Mouse (Mus musculus): ENCODE measurements around the gene Ankrd13a. TPM values are rescaled to one million over a fixed set of nuclear protein-coding genes. Genes with fewer than 3 reads are reported as not detected.

Ankrd13a gene
- polyA plus RNA-seq, 1 experiment from 2014 or later, result 11.9 TPM

GRCm38 (mm10) chr5:114742572-114742971, 31.9 kb upstream of the Ankrd13a start:
- H3K9me3 ChIP-seq (ENCODE audit: control insufficient read depth, low read length), result no peaks in the 10 kb centered on the region
- peaks cover 56% of the 10 kb centered on the region for H3K36me3 ChIP-seq (ENCODE audit: control insufficient read depth, insufficient read depth, low read length)
- WGBS, result 82% methylated on average over 10 of the region's 10 CpGs
- ATAC-seq, result no peak
- no peak overlapping the region for H3K9ac ChIP-seq (ENCODE audit: low read depth, low read length)
- H3K4me2 ChIP-seq (ENCODE audit: low read length), result no peak overlapping the region
- H3K27me3 ChIP-seq (replicated peaks; ENCODE audit: control insufficient read depth, insufficient read depth, low read length), result no peaks in the 10 kb centered on the region
- no peak overlapping the region for H3K4me3 ChIP-seq (ENCODE audit: low read length)
- H3K27ac ChIP-seq (ENCODE audit: low read depth, low read length), result no peak overlapping the region
- no peaks in the 10 kb centered on the region for H3K4me1 ChIP-seq (ENCODE audit: control insufficient read depth, insufficient read depth, low read depth, low read length)

GRCm38 (mm10) chr5:114742998-114743696, 31.3 kb upstream of the Ankrd13a start:
- Histone ChIP-seq H3K9ac (ENCODE audit: low read depth, low read length) (no peak overlapping the region), H3K4me2 (ENCODE audit: low read length) (no peak overlapping the region), H3K9me3 (ENCODE audit: control insufficient read depth, low read length) (no peaks in the 10 kb centered on the region), H3K4me3 (ENCODE audit: low read length) (no peak overlapping the region), H3K27me3 (replicated peaks; ENCODE audit: control insufficient read depth, insufficient read depth, low read length) (no peaks in the 10 kb centered on the region), H3K27ac (ENCODE audit: low read depth, low read length) (0 out of 2 replicates have a peak overlapping the region, but pooled peaks have one; percentile 24), H3K36me3 (ENCODE audit: control insufficient read depth, insufficient read depth, low read length) (peaks cover 52% of the 10 kb centered on the region), H3K4me1 (ENCODE audit: control insufficient read depth, insufficient read depth, low read depth, low read length) (no peaks in the 10 kb centered on the region)
- 70% methylated on average over 13 of the region's 13 CpGs for WGBS
- ATAC-seq, result peak; percentile 58

GRCm38 (mm10) chr5:114743697-114744090, 30.8 kb upstream of the Ankrd13a start:
- Histone ChIP-seq H3K27ac (ENCODE audit: low read depth, low read length) (no peak overlapping the region), H3K9me3 (ENCODE audit: control insufficient read depth, low read length) (no peaks in the 10 kb centered on the region), H3K4me1 (ENCODE audit: control insufficient read depth, insufficient read depth, low read depth, low read length) (no peaks in the 10 kb centered on the region), H3K4me2 (ENCODE audit: low read length) (no peak overlapping the region), H3K27me3 (replicated peaks; ENCODE audit: control insufficient read depth, insufficient read depth, low read length) (no peaks in the 10 kb centered on the region), H3K36me3 (ENCODE audit: control insufficient read depth, insufficient read depth, low read length) (peaks cover 50% of the 10 kb centered on the region), H3K4me3 (ENCODE audit: low read length) (no peak overlapping the region), H3K9ac (ENCODE audit: low read depth, low read length) (no peak overlapping the region; the same call in 1 of the 2 replicates)
- no peak for ATAC-seq
- 96% methylated on average over 8 of the region's 8 CpGs for WGBS

GRCm38 (mm10) chr5:114745581-114745980, 28.9 kb upstream of the Ankrd13a start:
- Histone ChIP-seq H3K9me3 (ENCODE audit: control insufficient read depth, low read length) (no peaks in the 10 kb centered on the region), H3K4me2 (ENCODE audit: low read length) (no peak overlapping the region), H3K9ac (ENCODE audit: low read depth, low read length) (no peak overlapping the region), H3K4me3 (ENCODE audit: low read length) (no peak overlapping the region), H3K27ac (ENCODE audit: low read depth, low read length) (no peak overlapping the region), H3K4me1 (ENCODE audit: control insufficient read depth, insufficient read depth, low read depth, low read length) (no peaks in the 10 kb centered on the region), H3K36me3 (ENCODE audit: control insufficient read depth, insufficient read depth, low read length) (peaks cover 43% of the 10 kb centered on the region), H3K27me3 (replicated peaks; ENCODE audit: control insufficient read depth, insufficient read depth, low read length) (no peaks in the 10 kb centered on the region)
- no peak for ATAC-seq
- 88% methylated on average over 5 of the region's 5 CpGs for WGBS

DNA sequence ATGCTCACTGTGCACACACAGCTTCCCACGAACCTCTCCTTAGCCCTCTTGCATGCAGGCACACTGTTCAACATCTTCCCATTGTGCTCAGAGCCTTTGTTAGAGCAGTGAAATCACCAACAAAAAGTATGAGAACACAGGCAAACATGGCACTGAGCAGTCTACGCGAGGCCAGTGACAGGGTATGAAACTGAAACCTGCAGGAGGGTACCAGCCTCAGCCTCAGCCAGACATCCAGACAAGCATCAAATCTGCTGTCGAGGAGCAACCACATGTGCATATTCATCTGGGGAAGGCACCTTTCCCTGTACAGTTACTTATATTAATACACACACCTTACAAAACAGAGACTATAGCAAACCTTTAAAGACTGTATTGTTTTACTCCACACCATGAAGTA, 27.6 kb upstream of the Ankrd13a start:
- 83% methylated on average over 4 of the region's 4 CpGs for WGBS
- peaks cover 47% of the 10 kb centered on the region for H3K36me3 ChIP-seq (ENCODE audit: control insufficient read depth, insufficient read depth, low read length)

DNA sequence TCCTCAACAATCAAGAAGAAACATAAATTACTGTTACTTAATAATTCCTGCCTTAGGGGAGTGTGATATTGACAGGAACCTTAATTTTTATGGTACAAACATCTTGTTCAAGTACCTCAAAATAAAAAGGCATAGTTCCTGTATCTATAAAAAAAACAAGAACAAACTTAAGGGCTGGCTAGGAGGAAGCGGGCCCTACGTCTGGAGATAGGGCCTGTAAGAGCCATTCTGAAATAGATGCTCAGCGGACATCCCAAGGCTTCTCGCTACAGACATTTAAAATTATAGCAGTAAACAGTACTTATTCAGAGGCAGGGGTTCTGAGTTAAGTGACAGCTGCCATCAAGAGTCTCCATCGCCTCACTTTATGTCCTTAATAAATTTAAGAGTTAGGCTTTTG, 27.0 kb upstream of the Ankrd13a start:
- Histone ChIP-seq H3K9ac (ENCODE audit: low read depth, low read length) (no peak overlapping the region), H3K27ac (ENCODE audit: low read depth, low read length) (no peak overlapping the region), H3K4me2 (ENCODE audit: low read length) (no peak overlapping the region)

More for the DNA sequence above, 27.6 kb upstream of the Ankrd13a start:
- no peak for ATAC-seq
- no peak overlapping the region for H3K4me3 ChIP-seq (ENCODE audit: low read length)
- no peak overlapping the region for H3K27ac ChIP-seq (ENCODE audit: low read depth, low read length)
- no peaks in the 10 kb centered on the region for H3K27me3 ChIP-seq (replicated peaks; ENCODE audit: control insufficient read depth, insufficient read depth, low read length)
- no peaks in the 10 kb centered on the region for H3K9me3 ChIP-seq (ENCODE audit: control insufficient read depth, low read length)
- H3K9ac ChIP-seq (ENCODE audit: low read depth, low read length), result no peak overlapping the region
- H3K4me1 ChIP-seq (ENCODE audit: control insufficient read depth, insufficient read depth, low read depth, low read length), result no peaks in the 10 kb centered on the region
- H3K4me2 ChIP-seq (ENCODE audit: low read length), result no peak overlapping the region

GRCm38 (mm10) chr5:114750325-114750724, 24.2 kb upstream of the Ankrd13a start:
- no peaks in the 10 kb centered on the region for H3K27me3 ChIP-seq (replicated peaks; ENCODE audit: control insufficient read depth, insufficient read depth, low read length)
- H3K27ac ChIP-seq (ENCODE audit: low read depth, low read length), result no peak overlapping the region
- 88% methylated on average over 10 of the region's 10 CpGs for WGBS
- H3K4me1 ChIP-seq (ENCODE audit: control insufficient read depth, insufficient read depth, low read depth, low read length), result no peaks in the 10 kb centered on the region
- ATAC-seq, result no peak
- H3K9ac ChIP-seq (ENCODE audit: low read depth, low read length), result no peak overlapping the region
- H3K4me3 ChIP-seq (ENCODE audit: low read length), result no peak overlapping the region
- H3K4me2 ChIP-seq (ENCODE audit: low read length), result no peak overlapping the region
- no peaks in the 10 kb centered on the region for H3K9me3 ChIP-seq (ENCODE audit: control insufficient read depth, low read length)
- peaks cover 33% of the 10 kb centered on the region for H3K36me3 ChIP-seq (ENCODE audit: control insufficient read depth, insufficient read depth, low read length)

More for the DNA sequence above, 27.0 kb upstream of the Ankrd13a start:
- Histone ChIP-seq H3K36me3 (ENCODE audit: control insufficient read depth, insufficient read depth, low read length) (peaks cover 48% of the 10 kb centered on the region), H3K4me1 (ENCODE audit: control insufficient read depth, insufficient read depth, low read depth, low read length) (no peaks in the 10 kb centered on the region), H3K9me3 (ENCODE audit: control insufficient read depth, low read length) (no peaks in the 10 kb centered on the region), H3K4me3 (ENCODE audit: low read length) (no peak overlapping the region), H3K27me3 (replicated peaks; ENCODE audit: control insufficient read depth, insufficient read depth, low read length) (no peaks in the 10 kb centered on the region)
- ATAC-seq, result no peak
- 96% methylated on average over 5 of the region's 5 CpGs for WGBS

GRCm38 (mm10) chr5:114752397-114752796, 22.1 kb upstream of the Ankrd13a start:
- H3K36me3 ChIP-seq (ENCODE audit: control insufficient read depth, insufficient read depth, low read length), result peaks cover 35% of the 10 kb centered on the region
- H3K27ac ChIP-seq (ENCODE audit: low read depth, low read length), result no peak overlapping the region
- no peak overlapping the region for H3K4me2 ChIP-seq (ENCODE audit: low read length)
- H3K9me3 ChIP-seq (ENCODE audit: control insufficient read depth, low read length), result no peaks in the 10 kb centered on the region
- H3K9ac ChIP-seq (ENCODE audit: low read depth, low read length), result no peak overlapping the region
- no peak for ATAC-seq
- H3K4me3 ChIP-seq (ENCODE audit: low read length), result no peak overlapping the region
- H3K4me1 ChIP-seq (ENCODE audit: control insufficient read depth, insufficient read depth, low read depth, low read length), result no peaks in the 10 kb centered on the region
- 88% methylated on average over 10 of the region's 10 CpGs for WGBS
- H3K27me3 ChIP-seq (replicated peaks; ENCODE audit: control insufficient read depth, insufficient read depth, low read length), result no peaks in the 10 kb centered on the region

DNA sequence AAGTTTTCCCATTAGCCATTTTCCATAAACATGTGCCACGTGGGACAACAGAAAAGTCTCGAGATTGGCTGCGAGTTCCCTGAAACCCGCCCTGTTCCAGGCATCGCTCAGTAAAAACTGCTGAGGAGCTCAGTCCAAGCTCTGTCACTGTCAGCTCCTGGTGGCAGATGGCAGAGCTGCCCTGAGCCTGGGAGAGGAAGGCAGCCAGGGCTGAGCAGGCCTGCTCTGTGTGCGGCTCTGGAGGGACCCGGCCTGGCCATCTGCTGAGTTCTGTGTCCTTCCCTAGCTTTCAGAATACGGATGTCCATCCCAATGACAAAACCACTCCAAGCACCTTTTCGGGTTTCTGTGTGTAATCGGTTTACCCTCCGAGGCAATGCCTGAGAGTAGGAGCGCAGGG, 21.1 kb upstream of the Ankrd13a start:
- no peak overlapping the region for H3K4me3 ChIP-seq (ENCODE audit: low read length)
- H3K9me3 ChIP-seq (ENCODE audit: control insufficient read depth, low read length), result no peaks in the 10 kb centered on the region
- no peak overlapping the region for H3K4me2 ChIP-seq (ENCODE audit: low read length)
- peak; percentile 85 for ATAC-seq
- 74% methylated on average over 12 of the region's 12 CpGs for WGBS
- H3K27me3 ChIP-seq (replicated peaks; ENCODE audit: control insufficient read depth, insufficient read depth, low read length), result no peaks in the 10 kb centered on the region
- no peak overlapping the region for H3K9ac ChIP-seq (ENCODE audit: low read depth, low read length)
- H3K27ac ChIP-seq (ENCODE audit: low read depth, low read length), result peak overlapping the region; percentile 53
- H3K4me1 ChIP-seq (ENCODE audit: control insufficient read depth, insufficient read depth, low read depth, low read length), result no peaks in the 10 kb centered on the region
- peaks cover 32% of the 10 kb centered on the region for H3K36me3 ChIP-seq (ENCODE audit: control insufficient read depth, insufficient read depth, low read length)

Data from hindbrain, embryonic 16.5 days (tissue).